16 mouse cellular contexts compared by ENCODE assay signal in the genomic region with DNA sequence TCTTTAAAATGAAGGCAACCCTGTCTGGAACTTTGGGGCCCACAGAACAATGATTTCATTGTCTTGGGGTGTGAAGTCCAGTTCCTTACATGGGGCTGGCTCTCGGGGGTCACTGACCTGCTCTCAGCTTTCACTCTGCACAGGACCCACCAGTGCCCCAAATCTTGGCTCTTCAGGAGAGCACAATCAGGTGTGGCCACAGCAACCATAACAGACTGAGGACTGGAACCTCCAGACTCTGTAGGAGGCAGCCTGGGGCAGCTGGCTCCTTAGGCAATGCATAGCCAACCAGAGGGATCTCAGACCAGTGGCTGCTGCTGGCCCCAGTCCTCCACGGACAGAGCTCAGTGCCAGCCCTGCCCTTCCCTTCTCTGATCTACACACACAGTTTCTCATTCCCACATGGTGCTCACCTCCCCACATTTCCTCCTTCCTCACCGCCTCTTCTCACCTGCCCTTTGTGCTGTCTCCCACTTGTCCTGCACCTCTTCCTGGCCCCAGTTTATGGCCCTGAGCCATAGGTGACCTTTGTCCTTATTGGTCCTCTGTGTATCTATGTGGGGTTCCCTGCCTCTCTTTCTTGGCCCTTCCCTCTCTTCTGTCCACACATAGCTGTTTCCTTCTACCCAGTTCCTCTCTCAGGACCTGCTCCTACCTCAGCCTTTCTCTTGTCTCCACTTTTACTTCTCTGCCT.
DNase-seq lines count a peak whose midpoint lies in the region; ATAC-seq and TF ChIP-seq lines count a peak whose summit lies in the region.
"Had no signal": no experiment of that assay in that cellular context is flagged by ENCODE, and none has a peak within 500 bp of the region (broad histone marks: within the 10 kb centered on the region; RNA-seq: fewer than 3 reads in every experiment).

No protein-coding gene starts in this region.

- no peak overlapping the region for H3K4me3 ChIP-seq in heart, embryonic 13.5 days
- no peak overlapping the region for H3K4me3 ChIP-seq in stomach, embryonic 15.5 days (replicated peaks)
- H3K4me3 ChIP-seq in stomach, postnatal 0 days (ENCODE audit: low read depth, low read length) = no peak overlapping the region
- H3K4me3 ChIP-seq: embryonic facial prominence, embryonic 13.5 days; megakaryocyte, embryonic 14.5 days had no signal

- no peaks in the 10 kb centered on the region; the same call in 1 of the 2 replicates for H3K27me3 ChIP-seq in heart, embryonic 13.5 days (replicated peaks)
- no peaks in the 10 kb centered on the region for H3K27me3 ChIP-seq in stomach, embryonic 15.5 days (replicated peaks)
- H3K27me3 ChIP-seq in stomach, postnatal 0 days (ENCODE audit: control insufficient read depth, insufficient read depth, low read length) = no peaks in the 10 kb centered on the region
- H3K27me3 ChIP-seq: embryonic facial prominence, embryonic 13.5 days had no signal

- no peak for DNase-seq in heart, adult 18-20 months
- DNase-seq in stomach, postnatal 0 days (ENCODE audit: low spot score) = no peak
- DNase-seq in large intestine, adult 2 months (ENCODE audit: low read depth, low spot score) = peak; percentile 88
- no peak for DNase-seq in urinary bladder, adult 18-20 months (ENCODE audit: low spot score in 2 of 2)
- no peak for DNase-seq in left cerebral cortex, adult 18-20 months (ENCODE audit: low spot score in 2 of 2)
- DNase-seq: adrenal gland, adult 2 months; forebrain, postnatal 0 days; liver; lung, adult 2 months; right cerebral cortex, postnatal 4 days; thymus, postnatal 4 days had no signal

- H3K4me1 ChIP-seq in heart, embryonic 13.5 days = peaks cover 80% of the 10 kb centered on the region
- peaks cover 29% of the 10 kb centered on the region for H3K4me1 ChIP-seq in stomach, embryonic 15.5 days
- H3K4me1 ChIP-seq in stomach, postnatal 0 days (replicated peaks; ENCODE audit: control insufficient read depth, insufficient read depth) = peaks cover 4% of the 10 kb centered on the region; the same call in 1 of the 2 replicates

- no peak overlapping the region for H3K27ac ChIP-seq in heart, embryonic 13.5 days (replicated peaks)
- H3K27ac ChIP-seq in stomach, embryonic 15.5 days = no peak overlapping the region
- no peak overlapping the region for H3K27ac ChIP-seq in stomach, postnatal 0 days (replicated peaks)
- H3K27ac ChIP-seq: embryonic facial prominence, embryonic 13.5 days had no signal

- no peak for TF ChIP-seq CTCF in stomach, postnatal 0 days (IDR thresholded peaks at IDR 0.05; ENCODE audit: low read depth)

- H3K9me3 ChIP-seq in heart, embryonic 13.5 days = no peaks in the 10 kb centered on the region
- no peaks in the 10 kb centered on the region for H3K9me3 ChIP-seq in stomach, embryonic 15.5 days
- no peaks in the 10 kb centered on the region for H3K9me3 ChIP-seq in stomach, postnatal 0 days (ENCODE audit: control insufficient read depth, low read length)
- H3K9me3 ChIP-seq: embryonic facial prominence, embryonic 13.5 days; megakaryocyte, embryonic 14.5 days had no signal

- no peak overlapping the region for H3K4me2 ChIP-seq in heart, embryonic 13.5 days
- no peak overlapping the region for H3K4me2 ChIP-seq in stomach, embryonic 15.5 days
- H3K4me2 ChIP-seq in stomach, postnatal 0 days (replicated peaks; ENCODE audit: low read depth) = no peak overlapping the region
- H3K4me2 ChIP-seq: embryonic facial prominence, embryonic 13.5 days had no signal

- WGBS in heart, embryonic 13.5 days = 73% methylated on average over 3 of the region's 3 CpGs
- WGBS in stomach, embryonic 15.5 days = 83% methylated on average over 3 of the region's 3 CpGs
- 82% methylated on average over 3 of the region's 3 CpGs for whole genome bisulfite sequencing in stomach, postnatal 0 days
- WGBS in large intestine, adult 2 months = 20% methylated on average over 3 of the region's 3 CpGs

- H3K36me3 ChIP-seq in heart, embryonic 13.5 days = no peaks in the 10 kb centered on the region
- H3K36me3 ChIP-seq in stomach, embryonic 15.5 days = no peaks in the 10 kb centered on the region
- no peaks in the 10 kb centered on the region for H3K36me3 ChIP-seq in stomach, postnatal 0 days (ENCODE audit: control insufficient read depth, insufficient read depth, low read length)
- H3K36me3 ChIP-seq: embryonic facial prominence, embryonic 13.5 days had no signal

- TF ChIP-seq EP300 in stomach, postnatal 0 days (optimal IDR thresholded peaks at IDR 0.05) = no peak

- peak overlapping the region; percentile 21; the same call in 1 of the 2 replicates for H3K9ac ChIP-seq in heart, embryonic 13.5 days
- no peak overlapping the region for H3K9ac ChIP-seq in stomach, embryonic 15.5 days
- H3K9ac ChIP-seq in stomach, postnatal 0 days (ENCODE audit: low read length) = no peak overlapping the region
- H3K9ac ChIP-seq: embryonic facial prominence, embryonic 13.5 days; forebrain, postnatal 0 days had no signal

- ATAC-seq in heart, embryonic 13.5 days (ENCODE audit: extremely low read depth, insufficient number of reproducible peaks, low FRiP score, low TSS enrichment) = no peak
- ATAC-seq in stomach, embryonic 15.5 days (ENCODE audit: insufficient read depth, low FRiP score, low read depth) = peak; percentile 19; the same call in 1 of the 2 replicates
- no peak for ATAC-seq in stomach, postnatal 0 days (ENCODE audit: low FRiP score, low TSS enrichment)
- ATAC-seq: forebrain, postnatal 0 days; inflammation-experienced regulatory T-cells, adult 6 months had no signal
